In the genomic region with DNA sequence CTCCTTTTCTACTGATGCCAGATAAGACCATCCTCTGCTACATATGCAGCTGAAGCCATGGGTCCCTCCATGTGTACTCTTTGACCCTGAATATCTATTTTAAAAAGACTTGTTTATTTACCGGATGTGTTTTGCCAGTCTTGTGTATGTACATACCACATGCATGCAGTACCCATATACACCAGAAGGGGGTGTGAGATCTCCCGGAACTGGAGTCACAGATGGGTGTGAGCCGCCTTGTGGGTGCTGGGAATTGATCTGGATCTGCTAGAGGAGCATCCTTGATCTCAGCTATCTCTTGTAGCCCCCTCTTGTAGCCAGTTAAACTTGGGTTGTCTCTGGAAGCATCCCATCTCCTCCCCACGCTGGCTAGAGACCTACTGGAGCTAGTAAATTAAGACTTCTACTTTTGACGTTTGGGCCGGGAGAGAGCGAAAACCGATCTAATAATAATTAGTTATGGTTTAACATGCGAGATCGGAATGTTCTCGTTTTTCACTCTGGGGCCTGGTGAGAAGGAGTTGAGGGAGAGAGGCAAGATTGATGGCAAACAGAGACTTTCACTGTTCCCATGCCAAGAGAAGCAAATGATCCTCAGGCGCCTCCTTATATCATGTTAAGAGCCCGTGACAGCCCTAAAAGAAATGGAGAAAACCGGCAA, we compare ENCODE assay signal across 13 mouse cellular contexts.
DNase-seq lines count a peak whose midpoint lies in the region; ATAC-seq and TF ChIP-seq lines count a peak whose summit lies in the region.
"Had no signal": no experiment of that assay in that cellular context is flagged by ENCODE, and none has a peak within 500 bp of the region (broad histone marks: within the 10 kb centered on the region; RNA-seq: fewer than 3 reads in every experiment).

No protein-coding gene starts in this region.

- H3K9ac ChIP-seq in kidney, postnatal 0 days (ENCODE audit: low read depth, low read length), result no peak overlapping the region
- H3K9ac ChIP-seq: hindbrain, embryonic 14.5 days; midbrain, embryonic 15.5 days had no signal

- no peaks in the 10 kb centered on the region for H3K9me3 ChIP-seq in kidney, postnatal 0 days (replicated peaks; ENCODE audit: low read length)
- H3K9me3 ChIP-seq: midbrain, embryonic 15.5 days had no signal

- no peaks in the 10 kb centered on the region for H3K36me3 ChIP-seq in kidney, postnatal 0 days (ENCODE audit: insufficient read depth, low read length)
- H3K36me3 ChIP-seq: midbrain, embryonic 15.5 days had no signal

- peak; percentile 58; the same call in 1 of the 2 replicates for ATAC-seq in kidney, postnatal 0 days (replicated peaks; ENCODE audit: low FRiP score, low read depth)
- ATAC-seq: midbrain, embryonic 15.5 days had no signal

- H3K27me3 ChIP-seq in kidney, postnatal 0 days (ENCODE audit: insufficient read depth, low read length), result no peaks in the 10 kb centered on the region
- H3K27me3 ChIP-seq: midbrain, embryonic 15.5 days had no signal

- H3K4me2 ChIP-seq in kidney, postnatal 0 days (ENCODE audit: low read length), result peak overlapping the region; percentile 23
- H3K4me2 ChIP-seq: hindbrain, embryonic 14.5 days; midbrain, embryonic 15.5 days had no signal

- no peak overlapping the region for H3K27ac ChIP-seq in layer of hippocampus, adult 2 months
- peak overlapping the region; percentile 62; the same call in 1 of the 2 replicates for H3K27ac ChIP-seq in kidney, postnatal 0 days
- H3K27ac ChIP-seq: hindbrain, embryonic 14.5 days; midbrain, embryonic 15.5 days had no signal

- H3K4me3 ChIP-seq in layer of hippocampus, adult 2 months, result no peak overlapping the region
- no peak overlapping the region for H3K4me3 ChIP-seq in kidney, postnatal 0 days (replicated peaks; ENCODE audit: low read depth, low read length)
- H3K4me3 ChIP-seq: erythroblast, embryonic 14.5 days; midbrain, embryonic 15.5 days had no signal

- 25% methylated on average over 14 of the region's 14 CpGs for WGBS in kidney, postnatal 0 days

- peak; percentile 61 for TF ChIP-seq CTCF in layer of hippocampus, adult 2 months (conservative IDR thresholded peaks at IDR 0.05)
- TF ChIP-seq CTCF in kidney, postnatal 0 days (IDR thresholded peaks at IDR 0.05; ENCODE audit: low read depth), result peak; percentile 69

- peaks cover 4% of the 10 kb centered on the region for H3K4me1 ChIP-seq in kidney, postnatal 0 days (replicated peaks; ENCODE audit: insufficient read depth, low read length)
- H3K4me1 ChIP-seq: midbrain, embryonic 15.5 days had no signal

- no peak for DNase-seq in layer of hippocampus, adult 2 months (ENCODE audit: low spot score in 2 of 2)
- no peak for DNase-seq in layer of hippocampus, adult 18-20 months (ENCODE audit: low spot score in 2 of 2)
- DNase-seq in ZHBTc4 (ENCODE audit: low read depth, low spot score), result peak; percentile 57
- DNase-seq in kidney, postnatal 0 days (ENCODE audit: low spot score), result peak; percentile 98
- peak; percentile 61 for DNase-seq in mesoderm, embryonic 11.5 days (ENCODE audit: low read depth, low spot score)
- no peak for DNase-seq in right cerebral cortex, adult 2 months (ENCODE audit: low spot score in 2 of 2)
- DNase-seq in adrenal gland, adult (ENCODE audit: inconsistent age in 2 of 2, low spot score in 1 of 2), result no peak
- no peak for DNase-seq in spleen, postnatal 10 days (ENCODE audit: low spot score in 2 of 2)
- DNase-seq: adrenal gland, postnatal 10 days; thymus, postnatal 14 days had no signal

Comparison
In these comparisons a context has a peak if more than half of its experiments do, and no peak if none do; other contexts are left out.
1. DNase-seq: peak in ZHBTc4 (single experiment), kidney, postnatal 0 days (single experiment) and mesoderm, embryonic 11.5 days (single experiment); none in layer of hippocampus, adult 2 months (0 of 2), layer of hippocampus, adult 18-20 months (0 of 2), right cerebral cortex, adult 2 months (0 of 2), adrenal gland, adult (0 of 2) and spleen, postnatal 10 days (0 of 2).